Comparison of ENCODE assay signal across 20 mouse cellular contexts in the genomic region with DNA sequence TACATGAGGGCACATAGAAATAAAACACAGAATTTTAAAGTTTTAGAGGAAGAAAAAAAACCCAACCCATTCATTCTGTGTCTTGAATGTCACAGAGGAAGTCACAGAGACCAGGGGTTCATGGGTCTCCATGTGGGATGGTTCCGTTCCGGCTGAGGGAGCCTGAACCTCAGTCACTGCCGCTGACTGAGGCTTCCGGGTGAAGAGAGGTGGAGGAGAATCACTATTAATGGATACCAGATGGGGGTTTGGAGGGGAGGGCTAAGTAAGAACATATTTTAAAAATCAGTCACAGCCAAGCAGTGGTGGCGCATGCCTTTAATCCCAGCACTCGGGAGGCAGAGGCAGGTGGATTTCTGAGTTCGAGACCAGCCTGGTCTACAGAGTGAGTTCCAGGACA. TPM values are rescaled to one million over a fixed set of nuclear protein-coding genes. Genes with fewer than 3 reads are reported as not detected.
DNase-seq lines count a peak whose midpoint lies in the region; ATAC-seq and TF ChIP-seq lines count a peak whose summit lies in the region.
"Had no signal": no experiment of that assay in that cellular context is flagged by ENCODE, and none has a peak within 500 bp of the region (broad histone marks: within the 10 kb centered on the region; RNA-seq: fewer than 3 reads in every experiment).

No protein-coding gene starts in this region.

- H3K27ac ChIP-seq in kidney, embryonic 14.5 days (ENCODE audit: low read depth, low read length), result peak overlapping the region; percentile 77
- peak overlapping the region; percentile 14; the same call in 1 of the 2 replicates for H3K27ac ChIP-seq in embryonic facial prominence, embryonic 11.5 days (replicated peaks; ENCODE audit: low read depth, low read length)
- peak overlapping the region; percentile 58 for H3K27ac ChIP-seq in kidney, postnatal 0 days
- H3K27ac ChIP-seq: hindbrain, embryonic 15.5 days; midbrain, embryonic 15.5 days; stomach, postnatal 0 days had no signal

- peaks cover 37% of the 10 kb centered on the region for H3K36me3 ChIP-seq in kidney, embryonic 14.5 days (ENCODE audit: control insufficient read depth, insufficient read depth, low read length)
- no peaks in the 10 kb centered on the region for H3K36me3 ChIP-seq in embryonic facial prominence, embryonic 11.5 days (replicated peaks; ENCODE audit: control insufficient read depth, insufficient read depth, low read depth, low read length)
- peaks cover 23% of the 10 kb centered on the region for H3K36me3 ChIP-seq in kidney, postnatal 0 days (ENCODE audit: insufficient read depth, low read length)

- DNase-seq in kidney, postnatal 14 days, result no peak
- DNase-seq in embryonic facial prominence, embryonic 11.5 days (ENCODE audit: low spot score), result peak; percentile 81
- peak; percentile 70 for DNase-seq in kidney, postnatal 0 days (ENCODE audit: low spot score)
- DNase-seq in mesoderm, embryonic 11.5 days (ENCODE audit: low read depth, low spot score), result peak; percentile 68
- DNase-seq in ovary, postnatal 14 days (ENCODE audit: low spot score), result no peak
- no peak for DNase-seq in urinary bladder, adult 2 months (ENCODE audit: low spot score)
- DNase-seq: cerebellum, adult 9-10 months; heart, postnatal 4 days; lung, adult 2 months; thymus, postnatal 14 days had no signal

- H3K27me3 ChIP-seq in kidney, embryonic 14.5 days (ENCODE audit: control insufficient read depth, insufficient read depth, low read length), result no peaks in the 10 kb centered on the region
- H3K27me3 ChIP-seq in embryonic facial prominence, embryonic 11.5 days (ENCODE audit: control insufficient read depth, insufficient read depth, low read length), result no peaks in the 10 kb centered on the region
- no peaks in the 10 kb centered on the region for H3K27me3 ChIP-seq in kidney, postnatal 0 days (ENCODE audit: insufficient read depth, low read length)
- H3K27me3 ChIP-seq: heart, embryonic 15.5 days; hindbrain, embryonic 15.5 days; midbrain, embryonic 15.5 days had no signal

- no peaks in the 10 kb centered on the region for H3K9me3 ChIP-seq in kidney, embryonic 14.5 days (ENCODE audit: control insufficient read depth, low read length)
- no peaks in the 10 kb centered on the region for H3K9me3 ChIP-seq in embryonic facial prominence, embryonic 11.5 days (replicated peaks; ENCODE audit: control insufficient read depth, low read length)
- H3K9me3 ChIP-seq in kidney, postnatal 0 days (replicated peaks; ENCODE audit: low read length), result no peaks in the 10 kb centered on the region
- H3K9me3 ChIP-seq: heart, embryonic 15.5 days; hindbrain, embryonic 15.5 days; megakaryocyte, embryonic 14.5 days; midbrain, embryonic 15.5 days had no signal

- H3K9ac ChIP-seq in kidney, embryonic 14.5 days (ENCODE audit: low read depth, low read length), result no peak overlapping the region
- H3K9ac ChIP-seq in embryonic facial prominence, embryonic 11.5 days (replicated peaks; ENCODE audit: low read length), result no peak overlapping the region
- H3K9ac ChIP-seq in kidney, postnatal 0 days (ENCODE audit: low read depth, low read length), result no peak overlapping the region
- H3K9ac ChIP-seq: heart, embryonic 15.5 days; hindbrain, embryonic 15.5 days; midbrain, embryonic 15.5 days had no signal

- TF ChIP-seq CTCF in kidney, postnatal 0 days (IDR thresholded peaks at IDR 0.05; ENCODE audit: low read depth), result no peak

- H3K4me1 ChIP-seq in kidney, embryonic 14.5 days (ENCODE audit: control insufficient read depth, insufficient read depth, low read length), result peaks cover 29% of the 10 kb centered on the region
- H3K4me1 ChIP-seq in embryonic facial prominence, embryonic 11.5 days (ENCODE audit: control insufficient read depth, insufficient read depth, low read length), result peaks cover 3% of the 10 kb centered on the region; the same call in 1 of the 2 replicates
- peaks cover 15% of the 10 kb centered on the region for H3K4me1 ChIP-seq in kidney, postnatal 0 days (replicated peaks; ENCODE audit: insufficient read depth, low read length)

- peak; percentile 30; the same call in 1 of the 2 replicates for ATAC-seq in kidney, embryonic 14.5 days (ENCODE audit: low FRiP score, low TSS enrichment)
- ATAC-seq in embryonic facial prominence, embryonic 11.5 days (replicated peaks; ENCODE audit: insufficient number of reproducible peaks, low FRiP score, low TSS enrichment, low read depth), result no peak
- peak; percentile 34; the same call in 1 of the 2 replicates for ATAC-seq in kidney, postnatal 0 days (replicated peaks; ENCODE audit: low FRiP score, low read depth)
- ATAC-seq: intestine, embryonic 16.5 days; midbrain, embryonic 15.5 days had no signal

- whole genome bisulfite sequencing in kidney, embryonic 14.5 days, result 24% methylated on average over 7 of the region's 7 CpGs
- 42% methylated on average over 7 of the region's 7 CpGs for WGBS in embryonic facial prominence, embryonic 11.5 days
- 49% methylated on average over 7 of the region's 7 CpGs for WGBS in kidney, postnatal 0 days

- H3K4me3 ChIP-seq in kidney, embryonic 14.5 days (ENCODE audit: low read length), result no peak overlapping the region
- no peak overlapping the region for H3K4me3 ChIP-seq in embryonic facial prominence, embryonic 11.5 days (ENCODE audit: low read depth, low read length)
- no peak overlapping the region for H3K4me3 ChIP-seq in kidney, postnatal 0 days (replicated peaks; ENCODE audit: low read depth, low read length)
- H3K4me3 ChIP-seq: heart, adult 2 months; heart, embryonic 15.5 days; hindbrain, embryonic 15.5 days; megakaryocyte, embryonic 14.5 days; midbrain, embryonic 15.5 days; myocyte had no signal

- H3K4me2 ChIP-seq in kidney, embryonic 14.5 days (replicated peaks; ENCODE audit: low read depth, low read length), result no peak overlapping the region; the same call in 1 of the 2 replicates
- no peak overlapping the region for H3K4me2 ChIP-seq in embryonic facial prominence, embryonic 11.5 days (ENCODE audit: low read depth, low read length)
- H3K4me2 ChIP-seq in kidney, postnatal 0 days (ENCODE audit: low read length), result no peak overlapping the region
- H3K4me2 ChIP-seq: heart, embryonic 15.5 days; hindbrain, embryonic 15.5 days; liver, embryonic 11.5 days; midbrain, embryonic 15.5 days had no signal

RNA-seq across cellular contexts. Expression of a gene that starts 10.3 kb away (rescaled TPM):
- 36.0 and 45.7 TPM in 2 replicates for polyA plus RNA-seq in kidney, embryonic 14.5 days (2014; fragmentation: Nextera tagmentation; extraction: Ambion mirVana)
- 40.4 and 41.4 TPM in 2 replicates for polyA plus RNA-seq in embryonic facial prominence, embryonic 11.5 days (2014; fragmentation: Nextera tagmentation; extraction: Ambion mirVana)
- 42.6 and 51.1 TPM in 2 replicates for polyA plus RNA-seq in kidney, postnatal 0 days (2015; fragmentation: Nextera tagmentation; extraction: Ambion mirVana)
- polyA plus RNA-seq in urinary bladder, adult 2 months (2012; rRNA removed), result 32.1 and 34.3 TPM in 2 replicates

RNA-seq across cellular contexts. Expression of a gene that starts 40.4 kb away (rescaled TPM):
- polyA plus RNA-seq in kidney, embryonic 14.5 days (2014; fragmentation: Nextera tagmentation; extraction: Ambion mirVana), result 20.0 and 34.7 TPM in 2 replicates
- 39.8 and 41.6 TPM in 2 replicates for polyA plus RNA-seq in embryonic facial prominence, embryonic 11.5 days (2014; fragmentation: Nextera tagmentation; extraction: Ambion mirVana)
- polyA plus RNA-seq in kidney, postnatal 0 days (2015; fragmentation: Nextera tagmentation; extraction: Ambion mirVana), result 42.3 and 45.0 TPM in 2 replicates
- 78.0 and 80.8 TPM in 2 replicates for polyA plus RNA-seq in urinary bladder, adult 2 months (2012; rRNA removed)

Comparison
In these comparisons a context has a peak if more than half of its experiments do, and no peak if none do; other contexts are left out.
1. DNase-seq: peak in embryonic facial prominence, embryonic 11.5 days (single experiment), kidney, postnatal 0 days (single experiment) and mesoderm, embryonic 11.5 days (single experiment); none in kidney, postnatal 14 days (single experiment), ovary, postnatal 14 days (single experiment) and urinary bladder, adult 2 months (single experiment).
2. H3K27ac ChIP-seq: peak in every context shown above with its lines; median percentile 77 in kidney, embryonic 14.5 days; 58 in kidney, postnatal 0 days; 14 in embryonic facial prominence, embryonic 11.5 days.